Mouse (Mus musculus) B cell, adult (primary cell): ENCODE measurements around the gene Gm15557. TPM values are rescaled to one million over a fixed set of nuclear protein-coding genes. Genes with fewer than 3 reads are reported as not detected.

Experiments
- total RNA-seq: library from RNA; stranded (reverse); gene quantifications from 4 replicates; pipeline ENCODE4 v1.2.4, GENCODE M21; 2023; ENCODE audit not compliant: inconsistent age

Gm15557 gene
- total RNA-seq = not detected in 4 replicates

DNA sequence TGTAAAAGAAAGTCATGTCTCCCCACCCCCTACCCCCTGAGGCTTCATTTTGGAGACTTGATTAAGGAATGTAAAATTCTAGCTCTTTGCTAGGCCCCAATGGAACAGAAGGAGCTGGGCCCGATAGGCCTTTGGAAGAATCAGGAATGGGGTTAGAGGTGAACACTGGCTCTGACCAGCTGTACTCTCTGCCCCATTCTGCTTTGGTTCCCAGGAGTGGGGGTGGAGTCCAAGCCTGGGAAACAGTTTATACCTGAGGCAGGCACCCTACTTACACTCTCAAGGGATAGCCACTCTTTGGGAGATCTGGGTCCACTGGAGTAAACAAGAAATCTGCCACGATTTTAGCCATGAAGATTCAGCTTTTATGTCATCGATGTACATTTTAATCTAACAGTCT, at the start of gene Gm15557:
TSS of gene Gm15557 (plus strand) at position 48 of the 400 bp plus-strand sequence.

DNA sequence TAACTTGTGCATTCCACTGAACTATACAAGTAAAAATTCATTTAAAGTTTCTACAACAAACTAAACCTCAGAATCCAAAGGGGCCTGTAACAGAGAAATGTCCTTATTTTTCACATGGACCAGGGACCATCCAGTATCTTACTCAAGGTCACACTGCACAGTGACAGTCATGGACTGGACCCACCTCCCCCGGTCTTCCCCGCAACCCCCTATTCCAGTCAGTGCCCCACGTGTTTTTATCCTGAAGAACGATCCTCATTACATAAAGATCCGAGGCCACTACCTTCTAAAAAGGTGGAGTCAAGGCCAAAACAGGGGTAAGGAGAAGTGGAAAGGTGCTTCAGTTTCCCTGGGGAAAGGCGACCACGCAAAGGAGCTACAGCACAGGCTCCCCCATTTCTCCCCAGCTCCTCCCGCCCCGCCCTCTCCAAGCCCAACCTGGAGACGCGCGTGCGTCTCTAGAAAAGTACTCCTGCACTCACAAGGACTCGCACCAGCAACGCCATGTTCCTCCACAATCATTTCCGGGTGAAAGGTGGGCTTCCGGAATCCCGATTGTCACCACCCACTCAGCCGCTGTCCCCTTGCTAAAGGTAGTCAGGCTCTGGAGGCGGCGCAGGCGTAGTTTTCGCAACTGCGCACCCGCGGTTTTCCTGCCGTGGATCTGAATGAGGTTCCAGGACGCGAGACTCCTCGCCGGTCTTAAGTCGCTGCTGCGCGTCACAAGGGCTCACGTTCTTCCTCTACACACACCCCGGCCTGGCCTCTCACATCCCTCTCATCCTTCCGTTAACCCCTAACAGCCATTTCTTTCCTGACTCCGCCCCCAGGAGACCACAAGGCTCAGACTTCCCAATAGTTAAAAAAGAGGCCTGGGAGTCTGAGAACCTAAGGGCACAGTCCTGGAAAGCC, 10.7 kb upstream of the Gm15557 start, which contains the start of gene Uqcc1:
TSS of gene Uqcc1 (minus strand) at position 780 of the 912 bp plus-strand sequence.

GRCm38 (mm10) chr2:155945124-155945523, 4.6 kb downstream of the Gm15557 start, which contains the start of gene Gdf5:
Gene Gdf5 (minus strand): TSS chr2:155945367.

DNA sequence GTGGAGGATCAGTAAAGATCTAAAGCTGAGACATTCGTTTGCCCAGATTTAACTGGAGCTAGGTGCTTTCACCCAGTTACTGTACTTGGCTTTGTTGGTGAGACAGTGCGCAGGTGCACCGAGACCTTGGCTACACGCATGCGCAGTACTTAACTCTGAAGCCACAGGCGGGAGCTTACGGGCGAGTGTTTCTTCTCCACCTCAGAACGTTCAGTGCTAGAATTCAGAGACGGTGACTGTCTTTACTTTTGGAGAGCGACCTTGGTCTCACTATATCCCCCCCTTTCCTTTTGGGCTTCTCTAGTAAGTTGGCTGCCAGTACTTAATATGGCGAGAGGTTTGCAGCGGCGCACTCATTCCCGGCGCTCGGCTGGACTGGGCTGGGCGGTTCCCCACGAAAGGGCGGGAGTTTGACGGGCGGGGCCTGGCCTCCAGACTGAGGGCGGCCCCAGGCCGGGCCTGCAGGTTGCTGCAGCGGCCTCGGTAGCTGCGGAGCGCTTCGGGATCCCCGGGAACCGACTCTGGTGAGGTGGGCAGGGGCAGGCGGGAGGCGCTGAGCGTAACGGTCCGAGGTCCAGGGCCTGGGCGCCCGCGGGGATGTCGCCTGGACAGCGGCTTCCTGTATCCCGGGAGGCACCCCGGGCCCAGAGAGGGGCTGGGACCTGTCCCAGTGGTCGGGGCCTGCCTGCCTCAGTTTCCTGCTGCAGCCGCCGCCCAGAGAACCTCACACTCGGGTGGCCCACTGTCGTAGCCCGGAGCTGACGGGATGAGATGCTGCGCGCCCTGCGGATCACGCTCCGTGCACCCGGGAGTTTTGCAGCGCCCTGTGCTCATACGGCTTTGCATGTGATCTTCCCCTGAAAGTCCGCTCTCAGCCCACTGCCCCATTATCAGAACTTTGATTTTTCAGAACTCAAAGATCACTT, 15.9 kb downstream of the Gm15557 start, which contains the start of gene Cep250:
TSS of gene Cep250 (plus strand) at position 325 of the 926 bp plus-strand sequence.

Other genes with a start within 250 kb of the Gm15557 start
- gene Trpc4ap, start 248.3 kb upstream of the Gm15557 start, total RNA-seq = 151 to 173 TPM (median 162 TPM) in 4 replicates
- 34.6 to 41.1 TPM (median 37.6 TPM) in 4 replicates for gene Edem2, start 211.3 kb upstream of the Gm15557 start, total RNA-seq
- gene Gm17581, start 204.9 kb upstream of the Gm15557 start, total RNA-seq = not detected in 4 replicates
- not detected in 4 replicates for gene Procr, start 189.6 kb upstream of the Gm15557 start, total RNA-seq
- gene Mmp24, start 165.4 kb upstream of the Gm15557 start, total RNA-seq = not detected in 4 replicates
- 23.6 to 27.8 TPM (median 24.7 TPM) in 4 replicates for gene BC029722, start 121.3 kb upstream of the Gm15557 start, total RNA-seq
- 87.8 to 99.3 TPM (median 93.3 TPM) in 4 replicates for gene Eif6, start 113.8 kb upstream of the Gm15557 start, total RNA-seq
- gene Fam83c, start 105.9 kb upstream of the Gm15557 start, total RNA-seq = 0.15 to 0.33 TPM (median 0.26 TPM) in 3 of 4 replicates, not detected in the other
- gene Uqcc1, start 10.4 kb upstream of the Gm15557 start, total RNA-seq = 27.6 to 43.5 TPM (median 29.5 TPM) in 4 replicates
- not detected in 4 replicates for gene Gdf5, start 4.6 kb downstream of the Gm15557 start, total RNA-seq
- gene Cep250, start 15.7 kb downstream of the Gm15557 start, total RNA-seq = 58.5 to 67.9 TPM (median 59.6 TPM) in 4 replicates
- gene 6430550D23Rik, start 67.2 kb downstream of the Gm15557 start, total RNA-seq = 1.2 to 4.4 TPM (median 2.7 TPM) in 4 replicates
- 76.6 to 107 TPM (median 94.4 TPM) in 4 replicates for gene Ergic3, start 67.3 kb downstream of the Gm15557 start, total RNA-seq
- not detected in 4 replicates for gene Fer1l4, start 112.2 kb downstream of the Gm15557 start, total RNA-seq
- 4.1 to 6.1 TPM (median 5.5 TPM) in 4 replicates for gene Spag4, start 124.4 kb downstream of the Gm15557 start, total RNA-seq
- gene Cpne1, start 171.2 kb downstream of the Gm15557 start, total RNA-seq = 67.7 to 73.9 TPM (median 69.2 TPM) in 4 replicates
- gene Rbm12, start 171.2 kb downstream of the Gm15557 start, total RNA-seq = 32.6 to 46.3 TPM (median 39.9 TPM) in 4 replicates
- gene Gm28036, start 186.4 kb downstream of the Gm15557 start, total RNA-seq = 22.4 to 30.4 TPM (median 27.6 TPM) in 4 replicates
- 64.5 to 98.8 TPM (median 79.6 TPM) in 4 replicates for gene Romo1, start 203.3 kb downstream of the Gm15557 start, total RNA-seq
- 27.9 to 40.3 TPM (median 31.3 TPM) in 4 replicates for gene Nfs1, start 203.5 kb downstream of the Gm15557 start, total RNA-seq
- 1,825 to 2,022 TPM (median 1,985 TPM) in 4 replicates for gene Rbm39, start 239.5 kb downstream of the Gm15557 start, total RNA-seq